Mouse (Mus musculus) CH12.LX (cell line): Measurements from ENCODE around the gene Grid2. TPM values are rescaled to one million over a fixed set of nuclear protein-coding genes. Genes with fewer than 3 reads are reported as not detected.

Experiments used
- DNase-seq: peaks from one replicate; pipeline ENCODE4 v3.0.0-alpha.2; 2013; ENCODE audit errors: extremely low read depth
- H3K27ac ChIP-seq: 2 replicates; pipeline ENCODE4 v1.5.1; 2012; ENCODE audit warnings: low read depth, mild to moderate bottlenecking, control low read depth, moderate library complexity; ENCODE audit not compliant: insufficient read depth
- H3K27me3 ChIP-seq: replicated peaks from 2 replicates; pipeline ENCODE3; 2012; ENCODE audit warnings: inconsistent platforms
- H3K36me3 ChIP-seq, 2 experiments: replicated peaks in 1 of 2; 2 replicates each; pipeline versions ENCODE3 to v1.6.1; 2012; ENCODE audit warnings: inconsistent platforms in 1 of 2, low read length in 1 of 2, mild to moderate bottlenecking in 1 of 2, mixed read lengths in 1 of 2, moderate library complexity in 1 of 2; ENCODE audit not compliant: control insufficient read depth in 1 of 2, insufficient read depth in 1 of 2
- H3K4me1 ChIP-seq, 2 experiments: 2 replicates each; pipeline ENCODE4 v1.6.1; 2012; ENCODE audit warnings: inconsistent platforms in 1 of 2, moderate library complexity in 1 of 2; ENCODE audit not compliant: insufficient read depth in 2 of 2, control insufficient read depth in 1 of 2
- H3K4me2 ChIP-seq: 2 replicates; pipeline ENCODE4 v1.6.1; 2012; ENCODE audit warnings: low read depth, mild to moderate bottlenecking, control low read depth; ENCODE audit not compliant: poor library complexity, insufficient read depth, severe bottlenecking
- H3K4me3 ChIP-seq, 3 experiments: fragments of 150-350 bp in 1 of 3; sonication (generic) in 1 of 3; replicated peaks in 1 of 3; 2 replicates each; pipeline versions ENCODE3 to v1.5.1; 2011 to 2012; ENCODE audit warnings: low read depth in 2 of 3, low read length in 2 of 3, mild to moderate bottlenecking in 2 of 3, moderate library complexity in 2 of 3, control low read depth in 1 of 3, improper control_type of control experiment in 1 of 3, inconsistent platforms in 1 of 3, mixed read lengths in 1 of 3; ENCODE audit not compliant: poor library complexity in 1 of 3
- H3K79me2 ChIP-seq: replicated peaks from 2 replicates; pipeline ENCODE4 v1.6.1; 2012; ENCODE audit warnings: mild to moderate bottlenecking, moderate library complexity; ENCODE audit not compliant: control insufficient read depth, poor library complexity, insufficient read depth, severe bottlenecking; ENCODE audit errors: extremely low read depth
- H3K9ac ChIP-seq: 2 replicates; pipeline ENCODE4 v1.6.1; 2012; ENCODE audit warnings: low read depth, mild to moderate bottlenecking, control low read depth, moderate library complexity; ENCODE audit not compliant: insufficient read depth
- H3K9me3 ChIP-seq: replicated peaks from 2 replicates; pipeline ENCODE3; 2012; ENCODE audit warnings: low read length, inconsistent platforms, mixed read lengths
- BHLHE40 ChIP-seq: IDR thresholded peaks from 2 replicates; pipeline ENCODE4 v1.6.1; 2011; ENCODE audit warnings: mild to moderate bottlenecking, low read depth, low read length, improper control_type of control experiment
- CHD1 ChIP-seq: IDR thresholded peaks from 2 replicates; pipeline ENCODE4 v1.6.1; 2012; ENCODE audit warnings: low read depth, low read length, improper control_type of control experiment, inconsistent platforms
- CHD2 ChIP-seq: IDR thresholded peaks from 2 replicates; pipeline ENCODE4 v1.6.1; 2011; ENCODE audit warnings: low read length, improper control_type of control experiment
- CTCF ChIP-seq, 2 experiments: IDR thresholded peaks in 1 of 2; conservative IDR thresholded peaks in 1 of 2; 2 replicates each; pipeline ENCODE4 v1.5.1; 2011 to 2012; ENCODE audit warnings: low read depth in 2 of 2, low read length in 2 of 2, improper control_type of control experiment in 1 of 2, inconsistent platforms in 1 of 2, mild to moderate bottlenecking in 1 of 2, moderate library complexity in 1 of 2
- ELF1 ChIP-seq: IDR thresholded peaks from 2 replicates; pipeline ENCODE4 v1.6.1; 2014; ENCODE audit warnings: low read depth, mild to moderate bottlenecking, inconsistent platforms, low read length, improper control_type of control experiment
- GABPA ChIP-seq: IDR thresholded peaks from 2 replicates; pipeline ENCODE4 v1.6.1; 2012; ENCODE audit warnings: low read depth, low read length, improper control_type of control experiment, inconsistent platforms; ENCODE audit not compliant: insufficient replicate concordance
- IRF4 ChIP-seq: IDR thresholded peaks from 2 replicates; pipeline ENCODE4 v1.6.1; 2014; ENCODE audit warnings: low read depth, mild to moderate bottlenecking, inconsistent platforms, low read length, improper control_type of control experiment
- MAFK ChIP-seq: IDR thresholded peaks from 2 replicates; pipeline ENCODE4 v1.6.1; 2011; ENCODE audit warnings: low read length, improper control_type of control experiment; ENCODE audit not compliant: insufficient replicate concordance
- MAZ ChIP-seq: IDR thresholded peaks from 2 replicates; pipeline ENCODE4 v1.6.1; 2012; ENCODE audit warnings: low read depth, mild to moderate bottlenecking, inconsistent platforms, low read length, improper control_type of control experiment, moderate library complexity
- MEF2A ChIP-seq: IDR thresholded peaks from 2 replicates; pipeline ENCODE4 v1.6.1; 2014; ENCODE audit warnings: low read depth, mild to moderate bottlenecking, inconsistent platforms, low read length, improper control_type of control experiment, borderline replicate concordance
- MXI1 ChIP-seq: IDR thresholded peaks from 2 replicates; pipeline ENCODE4 v1.6.1; 2011; ENCODE audit warnings: mild to moderate bottlenecking, low read depth, low read length, improper control_type of control experiment
- MYC ChIP-seq: IDR thresholded peaks from 2 replicates; pipeline ENCODE4 v1.6.1; 2011; ENCODE audit warnings: low read depth, mild to moderate bottlenecking, improper control_type of control experiment, low read length
- NRF1 ChIP-seq: IDR thresholded peaks from 2 replicates; pipeline ENCODE4 v1.6.1; 2014; ENCODE audit warnings: low read depth, mild to moderate bottlenecking, inconsistent platforms, low read length, improper control_type of control experiment, moderate library complexity
- POLR2A ChIP-seq: IDR thresholded peaks from 2 replicates; pipeline ENCODE4 v1.6.1; 2011; ENCODE audit warnings: low read depth, mild to moderate bottlenecking, improper control_type of control experiment, low read length
- POLR2AphosphoS2 ChIP-seq: IDR thresholded peaks from 2 replicates; pipeline ENCODE4 v1.6.1; 2011; ENCODE audit warnings: low read depth, low read length, improper control_type of control experiment
- RAD21 ChIP-seq: IDR thresholded peaks from 2 replicates; pipeline ENCODE4 v1.6.1; 2011; ENCODE audit warnings: low read depth, mild to moderate bottlenecking, low read length, improper control_type of control experiment, moderate library complexity
- RCOR1 ChIP-seq: conservative IDR thresholded peaks from 2 replicates; pipeline ENCODE4 v1.6.1; 2012; ENCODE audit warnings: low read depth, mild to moderate bottlenecking, inconsistent platforms, low read length, improper control_type of control experiment
- SIN3A ChIP-seq: IDR thresholded peaks from 2 replicates; pipeline ENCODE4 v1.6.1; 2012; ENCODE audit warnings: low read length, improper control_type of control experiment, inconsistent platforms
- SMC3 ChIP-seq: IDR thresholded peaks from 2 replicates; pipeline ENCODE4 v1.6.1; 2011; ENCODE audit warnings: low read depth, low read length, improper control_type of control experiment
- TBP ChIP-seq: conservative IDR thresholded peaks from 2 replicates; pipeline ENCODE4 v1.6.1; 2011; ENCODE audit warnings: low read depth, low read length, improper control_type of control experiment
- TCF12 ChIP-seq: IDR thresholded peaks from 2 replicates; pipeline ENCODE4 v1.6.1; 2014; ENCODE audit warnings: low read depth, mild to moderate bottlenecking, inconsistent platforms, low read length, improper control_type of control experiment
- ZC3H11A ChIP-seq: IDR thresholded peaks from 2 replicates; pipeline ENCODE4 v1.6.1; 2012; ENCODE audit warnings: low read depth, mild to moderate bottlenecking, inconsistent platforms, low read length, improper control_type of control experiment
- ZMIZ1 ChIP-seq: IDR thresholded peaks from 2 replicates; pipeline ENCODE4 v1.6.1; 2012; ENCODE audit warnings: low read depth, mild to moderate bottlenecking, inconsistent platforms, low read length, improper control_type of control experiment
- dilution Hi-C: fragments of 300-500 bp; cut with MboI; formaldehyde crosslinking; loops from 2 replicates; pipeline ENCODE4 v1.14.3; 2020; ENCODE audit warnings: low sequenced_read_pairs; ENCODE audit not compliant: extremely low pct_unique_long_range_greater_than_20kb, extremely low pct_ligation_motif_present
- in situ Hi-C: fragments of 300-500 bp; cut with MboI; formaldehyde crosslinking; loops from 3 replicates; pipeline ENCODE4 v1.14.3; 2019; ENCODE audit warnings: low sequenced_read_pairs, low pct_ligation_motif_present, low pct_unique_long_range_greater_than_20kb, mixed read lengths
- polyA plus RNA-seq: library from polyadenylated mRNA; unstranded; fragments of >175 nt; gene quantifications from 2 replicates; pipeline ENCODE4 v1.2.1, GENCODE M21; 2012; ENCODE audit warnings: low read depth; ENCODE audit not compliant: insufficient read length
- total RNA-seq, 2 experiments: library from RNA; depleted of rRNA; stranded (reverse); fragments of 300-350 nt in 1 of 2; fragments of >200 nt in 1 of 2; gene quantifications; 2 replicates each; pipeline ENCODE4 v1.2.3; 2012 to 2014

The Grid2 gene
- total and polyA plus RNA-seq, 3 experiments: not detected

GRCm38 (mm10) chr6:64304709-64305476 is 1049.2 kb downstream of the Grid2 start:
- H3K36me3 ChIP-seq: no peaks in the 10 kb centered on the region

GRCm38 (mm10) chr6:64308631-64309030 is 1053.0 kb downstream of the Grid2 start:
- H3K9me3 ChIP-seq: peaks cover 23% of the 10 kb centered on the region
- no peak overlapping the region for H3K4me2 ChIP-seq
- no peaks in the 10 kb centered on the region for H3K79me2 ChIP-seq
- dilution Hi-C loops (no loop called here), in situ Hi-C loops (no loop called here)
- no peaks in the 10 kb centered on the region for H3K27me3 ChIP-seq
- H3K4me1 ChIP-seq: no peaks in the 10 kb centered on the region
- DNase-seq: no peak
- H3K4me3 ChIP-seq: no peak overlapping the region
- no peak overlapping the region for H3K9ac ChIP-seq
- no peak for TF ChIP-seq MAFK
- TF ChIP-seq ZC3H11A: no peak
- TF ChIP-seq RCOR1: no peak
- no peak for TF ChIP-seq TCF12
- TF ChIP-seq MAZ: no peak
- TF ChIP-seq MXI1: no peak
- no peak for TF ChIP-seq CHD2
- no peak for TF ChIP-seq SIN3A
- TF ChIP-seq GABPA: no peak
- no peak for TF ChIP-seq CHD1
- TF ChIP-seq NRF1: no peak
- TF ChIP-seq ELF1: no peak
- no peak for TF ChIP-seq SMC3
- no peak for TF ChIP-seq POLR2AphosphoS2
- no peaks in the 10 kb centered on the region for H3K36me3 ChIP-seq
- no peak overlapping the region for H3K27ac ChIP-seq

More at GRCm38 (mm10) chr6:64304709-64305476, 1049.2 kb downstream of the Grid2 start:
- Histone ChIP-seq H3K79me2 (no peaks in the 10 kb centered on the region), H3K4me3 (no peak overlapping the region), H3K4me2 (no peak overlapping the region), H3K9me3 (peaks cover 26% of the 10 kb centered on the region), H3K9ac (no peak overlapping the region), H3K27me3 (no peaks in the 10 kb centered on the region), H3K27ac (no peak overlapping the region), H3K4me1 (no peaks in the 10 kb centered on the region)
- dilution Hi-C loops: no loop called here
- no peak for DNase-seq
- in situ Hi-C loops: no loop called here
- TF ChIP-seq IRF4 (no peak), TBP (no peak), RAD21 (no peak), ZMIZ1 (no peak), POLR2AphosphoS2 (no peak), POLR2A (no peak), BHLHE40 (no peak), MEF2A (no peak), GABPA (no peak), MYC (no peak), MXI1 (no peak), ZC3H11A (no peak), CTCF (conservative IDR thresholded peaks at IDR 0.05 in 1 of 2, IDR thresholded peaks at IDR 0.05 in 1 of 2; ENCODE audit: low read depth in 2 of 2, low read length in 2 of 2) (no peak)
